ENCODE assay signal across 8 mouse cellular contexts in the genomic region with DNA sequence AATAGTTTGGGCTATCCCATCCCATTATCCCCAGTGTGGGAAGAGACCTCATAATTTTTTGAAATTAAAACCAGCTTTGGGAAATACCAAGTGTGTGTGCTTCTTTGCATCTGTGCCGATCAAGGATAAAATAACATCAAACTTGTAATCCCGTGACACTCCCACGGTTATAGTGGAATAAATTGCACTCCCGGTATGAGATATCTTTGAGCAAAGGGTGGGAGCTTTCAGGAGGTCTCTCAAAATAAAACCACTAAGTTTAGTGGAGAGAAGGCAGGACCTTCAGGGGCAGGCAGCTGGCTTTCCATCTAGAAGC. TPM values are rescaled to one million over a fixed set of nuclear protein-coding genes. Genes with fewer than 3 reads are reported as not detected.
DNase-seq lines count a peak whose midpoint lies in the region; ATAC-seq and TF ChIP-seq lines count a peak whose summit lies in the region.

No protein-coding gene starts in this region.

- WGBS in spleen, adult 2 months = 36% methylated on average over 4 of the region's 4 CpGs
- WGBS in limb, embryonic 15.5 days = 25% methylated on average over 4 of the region's 4 CpGs
- WGBS in stomach, embryonic 15.5 days = 23% methylated on average over 4 of the region's 4 CpGs

- peak overlapping the region; percentile 71 for H3K4me3 ChIP-seq in gastrocnemius, adult 2 months
- peak overlapping the region; percentile 65 for H3K4me3 ChIP-seq in spleen, adult 2 months (ENCODE audit: extremely low read depth, insufficient read depth, insufficient read length)
- peak overlapping the region; percentile 39 for H3K4me3 ChIP-seq in limb, embryonic 15.5 days
- H3K4me3 ChIP-seq in stomach, embryonic 15.5 days (replicated peaks) = peak overlapping the region; percentile 41

- no peak for ATAC-seq in limb, embryonic 15.5 days (ENCODE audit: insufficient number of reproducible peaks, low FRiP score, low TSS enrichment, low read depth)
- no peak for ATAC-seq in stomach, embryonic 15.5 days (ENCODE audit: insufficient read depth, low FRiP score, low read depth)

- H3K36me3 ChIP-seq in spleen, adult 2 months (ENCODE audit: control insufficient read depth, insufficient read depth, low read length) = peaks cover 7% of the 10 kb centered on the region
- peaks cover 6% of the 10 kb centered on the region for H3K36me3 ChIP-seq in limb, embryonic 15.5 days
- H3K36me3 ChIP-seq in stomach, embryonic 15.5 days = peaks cover 9% of the 10 kb centered on the region; the same call in 1 of the 2 replicates

- H3K4me1 ChIP-seq in spleen, adult 2 months (ENCODE audit: control insufficient read depth, insufficient read depth, insufficient read length) = peaks cover 9% of the 10 kb centered on the region
- H3K4me1 ChIP-seq in limb, embryonic 15.5 days = peaks cover 40% of the 10 kb centered on the region
- peaks cover 33% of the 10 kb centered on the region for H3K4me1 ChIP-seq in stomach, embryonic 15.5 days

- peak overlapping the region; percentile 98 for H3K27ac ChIP-seq in gastrocnemius, adult 2 months
- peak overlapping the region; percentile 91 for H3K27ac ChIP-seq in spleen, adult 2 months (ENCODE audit: insufficient read depth, low read length)
- H3K27ac ChIP-seq in limb, embryonic 15.5 days = peak overlapping the region; percentile 94
- peak overlapping the region; percentile 95 for H3K27ac ChIP-seq in stomach, embryonic 15.5 days

- no peaks in the 10 kb centered on the region for H3K9me3 ChIP-seq in limb, embryonic 15.5 days
- no peaks in the 10 kb centered on the region for H3K9me3 ChIP-seq in stomach, embryonic 15.5 days

- TF ChIP-seq POLR2A in spleen, adult 2 months (IDR thresholded peaks at IDR 0.05; ENCODE audit: low read depth, low read length) = no peak

- H3K9ac ChIP-seq in limb, embryonic 15.5 days = 0 out of 2 replicates have a peak overlapping the region, but pooled peaks have one; percentile 14
- H3K9ac ChIP-seq in stomach, embryonic 15.5 days = peak overlapping the region; percentile 37; the same call in 1 of the 2 replicates

- intact Hi-C loops in gastrocnemius, adult 2 months (cut with DNase I) = loop anchor here (2.0 to 5.0 kb wide), 2 partner anchors 17 to 1682 kb away; partner anchors contain the start of genes Ggn and Spred3

- peak overlapping the region; percentile 58 for H3K4me2 ChIP-seq in limb, embryonic 15.5 days
- H3K4me2 ChIP-seq in stomach, embryonic 15.5 days = peak overlapping the region; percentile 66

- DNase-seq in gastrocnemius, adult 2 months = no peak
- DNase-seq in gastrocnemius, postnatal 4 days (ENCODE audit: low spot score in 2 of 2) = no peak
- DNase-seq in spleen, adult 2 months (ENCODE audit: low read depth in 1 of 2, low spot score in 2 of 2) = no peak
- DNase-seq in spleen, postnatal 36 days (ENCODE audit: low spot score in 2 of 2) = no peak
- no peak for DNase-seq in layer of hippocampus, postnatal 25 days (ENCODE audit: extremely low spot score in 1 of 2, low spot score in 1 of 2)
- DNase-seq in urinary bladder, adult 2 months (ENCODE audit: low spot score) = no peak

- no peak for TF ChIP-seq CTCF in gastrocnemius, adult 2 months (IDR thresholded peaks at IDR 0.05)
- TF ChIP-seq CTCF in spleen, adult 2 months (IDR thresholded peaks at IDR 0.05; ENCODE audit: extremely low read depth, insufficient read depth, insufficient read length, insufficient replicate concordance) = no peak

- no peaks in the 10 kb centered on the region for H3K27me3 ChIP-seq in spleen, adult 2 months (ENCODE audit: control insufficient read depth, insufficient read depth, low read length)
- no peaks in the 10 kb centered on the region for H3K27me3 ChIP-seq in limb, embryonic 15.5 days
- no peaks in the 10 kb centered on the region for H3K27me3 ChIP-seq in stomach, embryonic 15.5 days (replicated peaks)

RNA-seq across cellular contexts. Expression of gene Sertad1, which starts 3.5 kb away (rescaled TPM):
- 1 to 10 TPM; 5.5 to 9.1 TPM for total RNA-seq in gastrocnemius, adult 2 months (2021)
- total RNA-seq in gastrocnemius, postnatal 4 days (2021) = 10 to 100 TPM; 15.6 to 16.2 TPM
- polyA plus RNA-seq in spleen, adult 2 months (2012; rRNA removed) = 21.9 and 33.0 TPM in 2 replicates
- 44.6 and 47.0 TPM in 2 replicates for polyA plus RNA-seq in limb, embryonic 15.5 days (2015; fragmentation: Nextera tagmentation; extraction: Ambion mirVana)
- polyA plus RNA-seq in stomach, embryonic 15.5 days (2015; fragmentation: Nextera tagmentation; extraction: Ambion mirVana) = 35.3 and 36.7 TPM in 2 replicates
- total RNA-seq in layer of hippocampus, postnatal 25 days (2021) = 1 to 10 TPM; 7.0 to 7.3 TPM
- 36.2 and 37.2 TPM in 2 replicates for polyA plus RNA-seq in urinary bladder, adult 2 months (2012; rRNA removed)

RNA-seq across cellular contexts. Expression of gene Prx, which starts 8.9 kb away (rescaled TPM):
- total RNA-seq in gastrocnemius, adult 2 months (2021) = 1 to 10 TPM; 3.1 to 4.1 TPM
- 10 to 100 TPM; 36.6 to 38.2 TPM for total RNA-seq in gastrocnemius, postnatal 4 days (2021)
- 0.68 and 0.72 TPM in 2 replicates for polyA plus RNA-seq in spleen, adult 2 months (2012; rRNA removed)
- polyA plus RNA-seq in limb, embryonic 15.5 days (2015; fragmentation: Nextera tagmentation; extraction: Ambion mirVana) = 5.2 and 6.5 TPM in 2 replicates
- 3.1 and 3.5 TPM in 2 replicates for polyA plus RNA-seq in stomach, embryonic 15.5 days (2015; fragmentation: Nextera tagmentation; extraction: Ambion mirVana)
- under 1 TPM; 0.32 to 0.38 TPM for total RNA-seq in layer of hippocampus, postnatal 25 days (2021)
- polyA plus RNA-seq in urinary bladder, adult 2 months (2012; rRNA removed) = 4.6 and 4.9 TPM in 2 replicates

RNA-seq across cellular contexts. Expression of gene Sertad3, which starts 16.6 kb away (rescaled TPM):
- total RNA-seq in gastrocnemius, adult 2 months (2021) = 1 to 10 TPM; 3.3 to 7.1 TPM
- 10 to 100 TPM; 13.0 to 13.6 TPM for total RNA-seq in gastrocnemius, postnatal 4 days (2021)
- 13.9 and 16.0 TPM in 2 replicates for polyA plus RNA-seq in spleen, adult 2 months (2012; rRNA removed)
- polyA plus RNA-seq in limb, embryonic 15.5 days (2015; fragmentation: Nextera tagmentation; extraction: Ambion mirVana) = 38.2 and 38.3 TPM in 2 replicates
- polyA plus RNA-seq in stomach, embryonic 15.5 days (2015; fragmentation: Nextera tagmentation; extraction: Ambion mirVana) = 29.3 and 35.1 TPM in 2 replicates
- 1 to 10 TPM; 3.3 to 3.9 TPM for total RNA-seq in layer of hippocampus, postnatal 25 days (2021)
- polyA plus RNA-seq in urinary bladder, adult 2 months (2012; rRNA removed) = 22.0 and 29.1 TPM in 2 replicates

RNA-seq across cellular contexts. Expression of gene Hipk4, which starts 32.9 kb away (rescaled TPM):
- under 1 TPM in 1 of 2 experiments, not detected in 1; 0.13 TPM for total RNA-seq in gastrocnemius, adult 2 months (2021)
- 1 to 10 TPM in 1 of 2 experiments, under 1 TPM in 1; 0.73 to 1.1 TPM for total RNA-seq in gastrocnemius, postnatal 4 days (2021)
- polyA plus RNA-seq in spleen, adult 2 months (2012; rRNA removed) = 0.28 and 0.47 TPM in 2 replicates
- 0.65 and 0.68 TPM in 2 replicates for polyA plus RNA-seq in limb, embryonic 15.5 days (2015; fragmentation: Nextera tagmentation; extraction: Ambion mirVana)
- polyA plus RNA-seq in stomach, embryonic 15.5 days (2015; fragmentation: Nextera tagmentation; extraction: Ambion mirVana) = 0.67 and 0.86 TPM in 2 replicates
- under 1 TPM; 0.12 to 0.17 TPM for total RNA-seq in layer of hippocampus, postnatal 25 days (2021)
- 1.4 and 1.7 TPM in 2 replicates for polyA plus RNA-seq in urinary bladder, adult 2 months (2012; rRNA removed)

RNA-seq across cellular contexts. Expression of gene Blvrb, which starts 42.4 kb away (rescaled TPM):
- 10 to 100 TPM in 1 of 2 experiments, 1 to 10 TPM in 1; 8.9 to 15.8 TPM for total RNA-seq in gastrocnemius, adult 2 months (2021)
- 10 to 100 TPM; 29.0 to 36.5 TPM for total RNA-seq in gastrocnemius, postnatal 4 days (2021)
- 280 and 330 TPM in 2 replicates for polyA plus RNA-seq in spleen, adult 2 months (2012; rRNA removed)
- polyA plus RNA-seq in limb, embryonic 15.5 days (2015; fragmentation: Nextera tagmentation; extraction: Ambion mirVana) = 57.5 and 59.8 TPM in 2 replicates
- polyA plus RNA-seq in stomach, embryonic 15.5 days (2015; fragmentation: Nextera tagmentation; extraction: Ambion mirVana) = 86.6 and 133 TPM in 2 replicates
- 10 to 100 TPM; 16.1 to 22.6 TPM for total RNA-seq in layer of hippocampus, postnatal 25 days (2021)
- polyA plus RNA-seq in urinary bladder, adult 2 months (2012; rRNA removed) = 46.5 and 51.3 TPM in 2 replicates
